Mouse (Mus musculus) liver, postnatal 0 days (tissue): ENCODE data around the gene Dlg4.

Experiments used
- CTCF ChIP-seq: sonication (generic); IDR thresholded peaks from 2 replicates; pipeline ENCODE4 v1.5.1; 2016; ENCODE audit warnings: antibody characterized with exemption, low read depth
- EP300 ChIP-seq: IDR thresholded peaks from 2 replicates; pipeline ENCODE4 v1.6.1; 2016; ENCODE audit warnings: antibody characterized with exemption, low read depth, mild to moderate bottlenecking

DNA sequence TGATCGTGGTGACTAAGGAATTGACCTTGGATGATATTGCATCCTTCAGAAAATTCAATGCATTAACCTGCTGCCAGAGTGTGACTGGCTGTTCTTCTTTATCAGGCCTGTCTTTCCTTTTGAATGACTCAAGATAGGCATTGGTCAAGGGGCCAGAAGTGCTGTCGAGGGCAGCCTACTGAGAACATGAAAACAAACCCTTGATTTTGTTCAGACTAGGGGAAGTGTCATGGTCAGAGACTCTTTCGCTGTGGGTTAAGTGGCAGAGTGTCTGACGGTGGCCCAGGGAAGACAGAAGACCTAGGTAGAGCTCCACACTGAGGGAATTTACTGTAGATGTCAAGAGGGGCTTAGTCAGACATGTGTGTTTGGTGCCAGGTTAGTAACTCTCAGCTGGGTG, 50.0 kb downstream of the Dlg4 start:
- no peak for TF ChIP-seq CTCF
- no peak for TF ChIP-seq EP300
